Mouse (Mus musculus): ENCODE measurements around the gene Nlgn1. TPM values are rescaled to one million over a fixed set of nuclear protein-coding genes. Genes with fewer than 3 reads are reported as not detected.

Nlgn1 gene
- total RNA-seq, 1 experiment: 0.04 TPM

DNA sequence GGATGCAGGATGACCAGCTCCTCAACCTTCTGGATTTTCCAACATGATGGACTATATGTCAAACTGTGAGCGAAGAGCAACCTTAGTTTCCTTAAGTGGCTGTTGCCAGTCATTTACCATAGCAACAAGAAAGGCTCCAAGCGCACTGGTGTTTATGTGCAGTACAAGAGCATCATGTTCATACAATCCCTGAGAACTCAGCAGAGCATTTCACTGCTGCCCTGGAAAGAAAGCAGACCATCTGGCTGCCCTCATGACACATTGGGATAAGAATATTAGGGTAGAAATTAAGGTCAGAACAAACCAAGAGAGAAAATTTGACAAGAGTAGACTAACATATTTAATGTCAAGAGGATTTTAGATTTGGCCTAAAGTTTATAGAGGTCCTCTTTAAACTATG, 306.2 kb downstream of the Nlgn1 start:
- in situ Hi-C loops (cut with MboI; ENCODE audit: low sequenced_read_pairs in 2 of 2, unreplicated experiment in 2 of 2): no loop called here

DNA sequence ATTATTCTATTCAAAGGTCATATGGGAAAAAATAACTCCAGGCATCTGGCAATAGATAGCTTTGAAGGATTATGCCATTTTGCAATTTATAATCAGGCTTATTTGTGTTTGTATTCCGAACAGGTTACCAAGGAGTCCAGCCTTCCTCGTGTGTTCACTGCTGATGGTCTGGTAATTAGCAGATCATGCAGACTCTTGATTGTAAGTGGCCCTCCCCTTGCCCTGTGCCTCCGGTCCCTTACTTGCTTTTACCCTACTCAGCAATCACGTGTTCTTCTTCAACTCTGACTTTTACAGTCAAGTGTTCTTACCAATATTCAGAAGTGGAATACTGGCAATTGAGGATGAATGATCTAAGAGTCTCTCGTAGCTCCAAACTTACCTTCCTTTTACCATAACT, 309.0 kb downstream of the Nlgn1 start:
- Histone ChIP-seq H3K4me1 (ENCODE audit: control insufficient read depth in 2 of 2, insufficient read depth in 2 of 2, low read length in 2 of 2, poor library complexity in 1 of 2) (no peaks in the 10 kb centered on the region), H3K9me3 (ENCODE audit: control insufficient read depth, insufficient read depth, low read depth, low read length) (no peaks in the 10 kb centered on the region), H3K36me3 (ENCODE audit: control insufficient read depth, insufficient read depth, low read length, poor library complexity, severe bottlenecking) (no peaks in the 10 kb centered on the region), H3K4me3 (ENCODE audit: insufficient read depth in 1 of 2, low read depth in 1 of 2, low read length in 2 of 2, poor library complexity in 1 of 2, severe bottlenecking in 1 of 2) (no peak overlapping the region), H3K27ac (ENCODE audit: insufficient read depth, low read depth, low read length, poor library complexity, severe bottlenecking) (no peak overlapping the region), H3K9ac (ENCODE audit: insufficient read depth, low read depth, low read length, poor library complexity, severe bottlenecking) (no peak overlapping the region)
- in situ Hi-C loops (cut with MboI; ENCODE audit: low sequenced_read_pairs in 2 of 2, unreplicated experiment in 2 of 2): no loop called here
- no peak for DNase-seq (ENCODE audit: low read depth, low spot score)
- TF ChIP-seq MAFK (IDR thresholded peaks at IDR 0.05; ENCODE audit: insufficient read depth, low read depth, low read length) (no peak), ZC3H11A (IDR thresholded peaks at IDR 0.05; ENCODE audit: borderline replicate concordance, low read depth, low read length) (no peak)

More for the DNA sequence above, 306.2 kb downstream of the Nlgn1 start:
- H3K4me3 ChIP-seq (ENCODE audit: insufficient read depth in 1 of 2, low read depth in 1 of 2, low read length in 2 of 2, poor library complexity in 1 of 2, severe bottlenecking in 1 of 2): no peak overlapping the region
- H3K4me1 ChIP-seq (ENCODE audit: control insufficient read depth in 2 of 2, insufficient read depth in 2 of 2, low read length in 2 of 2, poor library complexity in 1 of 2): no peaks in the 10 kb centered on the region
- no peak for DNase-seq (ENCODE audit: low read depth, low spot score)
- no peak overlapping the region for H3K9ac ChIP-seq (ENCODE audit: insufficient read depth, low read depth, low read length, poor library complexity, severe bottlenecking)
- no peaks in the 10 kb centered on the region for H3K9me3 ChIP-seq (ENCODE audit: control insufficient read depth, insufficient read depth, low read depth, low read length)
- TF ChIP-seq MAFK (IDR thresholded peaks at IDR 0.05; ENCODE audit: insufficient read depth, low read depth, low read length) (no peak), ZC3H11A (IDR thresholded peaks at IDR 0.05; ENCODE audit: borderline replicate concordance, low read depth, low read length) (no peak)
- no peaks in the 10 kb centered on the region for H3K36me3 ChIP-seq (ENCODE audit: control insufficient read depth, insufficient read depth, low read length, poor library complexity, severe bottlenecking)
- no peak overlapping the region for H3K27ac ChIP-seq (ENCODE audit: insufficient read depth, low read depth, low read length, poor library complexity, severe bottlenecking)

DNA sequence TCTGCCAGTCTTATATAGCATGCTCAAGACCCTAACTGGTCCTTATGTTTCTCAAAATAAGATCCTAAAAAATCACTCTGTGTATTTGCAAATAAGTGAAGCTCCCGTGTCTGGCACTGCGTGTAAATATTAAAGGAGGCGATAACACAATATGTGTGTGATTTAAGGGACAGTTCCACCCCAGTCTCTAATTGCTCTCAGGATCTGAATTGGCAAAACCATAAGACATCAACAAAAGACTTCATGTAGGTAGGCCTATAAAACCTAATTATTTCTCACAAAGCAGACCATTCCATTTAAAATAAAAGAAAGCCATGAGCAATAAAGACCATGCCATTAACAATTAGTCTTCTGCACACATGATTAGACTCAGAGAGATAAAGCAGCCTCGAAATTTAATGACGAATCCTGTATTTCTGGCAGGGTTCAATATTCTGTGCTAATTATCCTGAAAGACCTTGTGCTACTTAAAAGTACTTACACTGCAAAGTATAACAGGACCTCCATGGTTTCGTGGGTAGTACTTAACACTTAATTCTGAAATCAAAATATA, 310.6 kb downstream of the Nlgn1 start:
- Histone ChIP-seq H3K9me3 (ENCODE audit: control insufficient read depth, insufficient read depth, low read depth, low read length) (no peaks in the 10 kb centered on the region), H3K36me3 (ENCODE audit: control insufficient read depth, insufficient read depth, low read length, poor library complexity, severe bottlenecking) (no peaks in the 10 kb centered on the region), H3K27ac (ENCODE audit: insufficient read depth, low read depth, low read length, poor library complexity, severe bottlenecking) (no peak overlapping the region), H3K4me3 (ENCODE audit: insufficient read depth in 1 of 2, low read depth in 1 of 2, low read length in 2 of 2, poor library complexity in 1 of 2, severe bottlenecking in 1 of 2) (no peak overlapping the region), H3K9ac (ENCODE audit: insufficient read depth, low read depth, low read length, poor library complexity, severe bottlenecking) (no peak overlapping the region), H3K4me1 (ENCODE audit: control insufficient read depth in 2 of 2, insufficient read depth in 2 of 2, low read length in 2 of 2, poor library complexity in 1 of 2) (no peaks in the 10 kb centered on the region)
- no peak for DNase-seq (ENCODE audit: low read depth, low spot score)
- in situ Hi-C loops (cut with MboI; ENCODE audit: low sequenced_read_pairs in 2 of 2, unreplicated experiment in 2 of 2): no loop called here
- no peak for TF ChIP-seq HCFC1 (IDR thresholded peaks at IDR 0.05; ENCODE audit: borderline replicate concordance, insufficient read depth, low read length)
- TF ChIP-seq ZC3H11A (IDR thresholded peaks at IDR 0.05; ENCODE audit: borderline replicate concordance, low read depth, low read length): no peak
- TF ChIP-seq CHD2 (IDR thresholded peaks at IDR 0.05; ENCODE audit: low read depth, low read length): no peak
- no peak for TF ChIP-seq MAFK (IDR thresholded peaks at IDR 0.05; ENCODE audit: insufficient read depth, low read depth, low read length)
- no peak for TF ChIP-seq ZNF384 (IDR thresholded peaks at IDR 0.05; ENCODE audit: low read depth, low read length)

DNA sequence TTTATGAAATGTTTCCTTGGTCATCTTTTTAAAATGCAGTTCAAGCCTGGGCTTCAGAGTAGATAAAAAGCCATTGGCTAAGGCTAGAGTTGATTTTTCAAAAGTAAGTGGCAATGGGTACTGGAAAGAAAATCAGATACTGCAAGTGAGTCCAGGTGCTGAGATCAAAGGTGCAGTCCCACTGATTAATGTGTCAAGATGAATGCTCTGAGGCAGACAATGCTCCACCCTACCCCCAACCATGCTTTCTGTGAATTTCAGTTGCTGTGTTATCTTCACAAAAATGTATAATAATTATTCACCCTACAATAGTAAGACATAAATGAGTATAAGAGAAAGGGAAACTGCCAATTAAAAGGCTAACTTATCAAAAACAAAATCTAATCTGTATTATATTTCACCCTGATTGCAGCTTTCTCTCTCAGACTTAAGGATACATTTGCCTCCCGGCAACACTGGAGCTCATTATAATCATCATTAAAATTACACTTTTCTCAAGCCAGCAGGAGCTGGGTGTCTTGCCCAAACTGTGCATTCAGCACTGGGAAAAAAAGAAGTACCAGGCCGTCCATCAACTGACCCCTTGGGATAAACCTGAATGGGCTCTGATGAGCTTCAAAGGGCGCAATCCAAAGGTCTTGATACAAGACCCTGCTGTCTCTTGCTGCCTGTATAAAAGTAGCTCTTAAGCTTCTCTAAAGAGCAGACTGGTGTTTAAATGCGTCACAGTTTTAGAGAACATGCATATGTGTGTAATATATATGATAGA, 320.8 kb downstream of the Nlgn1 start:
- Histone ChIP-seq H3K36me3 (ENCODE audit: control insufficient read depth, insufficient read depth, low read length, poor library complexity, severe bottlenecking) (no peaks in the 10 kb centered on the region), H3K4me3 (ENCODE audit: insufficient read depth in 1 of 2, low read depth in 1 of 2, low read length in 2 of 2, poor library complexity in 1 of 2, severe bottlenecking in 1 of 2) (no peak overlapping the region), H3K9me3 (ENCODE audit: control insufficient read depth, insufficient read depth, low read depth, low read length) (no peaks in the 10 kb centered on the region), H3K9ac (ENCODE audit: insufficient read depth, low read depth, low read length, poor library complexity, severe bottlenecking) (no peak overlapping the region), H3K4me1 (ENCODE audit: control insufficient read depth in 2 of 2, insufficient read depth in 2 of 2, low read length in 2 of 2, poor library complexity in 1 of 2) (no peaks in the 10 kb centered on the region), H3K27ac (ENCODE audit: insufficient read depth, low read depth, low read length, poor library complexity, severe bottlenecking) (no peak overlapping the region)
- TF ChIP-seq ZC3H11A (IDR thresholded peaks at IDR 0.05; ENCODE audit: borderline replicate concordance, low read depth, low read length) (no peak), CHD2 (IDR thresholded peaks at IDR 0.05; ENCODE audit: low read depth, low read length) (no peak), ZNF384 (IDR thresholded peaks at IDR 0.05; ENCODE audit: low read depth, low read length) (no peak), MAFK (IDR thresholded peaks at IDR 0.05; ENCODE audit: insufficient read depth, low read depth, low read length) (no peak), HCFC1 (IDR thresholded peaks at IDR 0.05; ENCODE audit: borderline replicate concordance, insufficient read depth, low read length) (no peak)
- in situ Hi-C loops (cut with MboI; ENCODE audit: low sequenced_read_pairs in 2 of 2, unreplicated experiment in 2 of 2): no loop called here
- DNase-seq (ENCODE audit: low read depth, low spot score): no peak
